ENCODE assay signal across 10 mouse cellular contexts in the genomic region with DNA sequence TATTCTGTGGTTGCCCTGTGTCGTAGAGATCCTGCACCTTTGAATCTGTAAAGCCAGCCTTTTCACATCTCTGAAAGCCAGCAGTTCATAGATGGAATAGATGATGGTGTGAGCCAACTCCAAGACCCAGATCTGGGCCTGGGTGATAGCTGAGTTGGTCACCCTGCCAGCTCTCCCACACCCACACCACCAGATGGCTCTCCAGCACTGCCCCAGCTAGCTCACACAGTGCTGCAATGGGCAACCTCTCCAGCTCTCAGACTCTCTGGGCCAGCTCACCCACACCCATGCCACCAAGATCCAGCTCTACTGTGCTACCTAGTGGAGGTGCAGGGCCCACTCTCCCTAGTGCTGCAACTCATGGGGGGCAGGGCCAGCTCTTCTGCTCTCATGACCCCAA. TPM values are rescaled to one million over a fixed set of nuclear protein-coding genes. Genes with fewer than 3 reads are reported as not detected.
A peak's percentile ranks its signal among the peaks of the same experiment; 100 is the strongest.
DNase-seq lines count a peak whose midpoint lies in the region; ATAC-seq lines count a peak whose summit lies in the region.
"Had no signal": no experiment of that assay in that cellular context is flagged by ENCODE, and none has a peak within 500 bp of the region (broad histone marks: within the 10 kb centered on the region; RNA-seq: fewer than 3 reads in every experiment).

No protein-coding gene starts in this region.

- no peak overlapping the region for H3K9ac ChIP-seq in liver, embryonic 11.5 days (ENCODE audit: low read depth, low read length)
- H3K9ac ChIP-seq: midbrain, embryonic 15.5 days had no signal

- no peaks in the 10 kb centered on the region for H3K36me3 ChIP-seq in liver, embryonic 11.5 days (ENCODE audit: control insufficient read depth, insufficient read depth, low read length)
- H3K36me3 ChIP-seq: midbrain, embryonic 15.5 days had no signal

- H3K4me2 ChIP-seq in liver, embryonic 11.5 days: no peak overlapping the region
- H3K4me2 ChIP-seq: midbrain, embryonic 15.5 days had no signal

- H3K27ac ChIP-seq in liver, embryonic 11.5 days (ENCODE audit: low read depth, low read length): no peak overlapping the region
- H3K27ac ChIP-seq: midbrain, embryonic 15.5 days had no signal

- ATAC-seq in frontal cortex, adult (ENCODE audit: low TSS enrichment): peak; percentile 39; the same call in 1 of the 2 replicates
- ATAC-seq in liver, embryonic 11.5 days (replicated peaks; ENCODE audit: low FRiP score): no peak
- ATAC-seq: midbrain, embryonic 15.5 days had no signal

- H3K27me3 ChIP-seq in liver, embryonic 11.5 days (replicated peaks; ENCODE audit: control insufficient read depth, insufficient read depth, low read length): peaks cover 2% of the 10 kb centered on the region; the same call in 1 of the 2 replicates
- H3K27me3 ChIP-seq: midbrain, embryonic 15.5 days had no signal

- DNase-seq in frontal cortex, postnatal 36 days (ENCODE audit: low spot score in 2 of 2): no peak
- peak; percentile 15 for DNase-seq in liver
- DNase-seq in liver, embryonic 11.5 days (ENCODE audit: low spot score): no peak
- peak; percentile 80 for DNase-seq in cerebellum, adult 11-12 months
- peak; percentile 23 for DNase-seq in right cerebral cortex, postnatal 14 days
- no peak for DNase-seq in adipocyte (ENCODE audit: low spot score)
- no peak for DNase-seq in T-cell, adult 2 months (ENCODE audit: low spot score)

- WGBS in liver, embryonic 11.5 days: 58% methylated on average over 1 of the region's 1 CpGs

- no peaks in the 10 kb centered on the region for H3K9me3 ChIP-seq in liver, embryonic 11.5 days (ENCODE audit: control insufficient read depth, low read length)
- H3K9me3 ChIP-seq: midbrain, embryonic 15.5 days had no signal

- H3K4me3 ChIP-seq in liver, embryonic 11.5 days (ENCODE audit: low read depth, low read length): no peak overlapping the region
- H3K4me3 ChIP-seq: erythroblast, embryonic 14.5 days; midbrain, embryonic 15.5 days had no signal

- 0 out of 2 replicates have a peak, but pooled peaks cover 4% of the 10 kb centered on the region for H3K4me1 ChIP-seq in liver, embryonic 11.5 days (replicated peaks; ENCODE audit: control insufficient read depth, insufficient read depth, low read length)

RNA-seq across cellular contexts. Expression of gene Sergef, which starts 3.6 kb away (rescaled TPM):
- polyA plus RNA-seq in liver, embryonic 11.5 days (2014; fragmentation: Nextera tagmentation; extraction: Ambion mirVana): 13.2 and 15.7 TPM in 2 replicates

RNA-seq across cellular contexts. Expression of gene Tph1, which starts 29.2 kb away (rescaled TPM):
- 0.11 and 0.30 TPM in 2 replicates for polyA plus RNA-seq in liver, embryonic 11.5 days (2014; fragmentation: Nextera tagmentation; extraction: Ambion mirVana)
- polyA plus RNA-seq: erythroblast, embryonic 14.5 days had no signal

Comparison
In these comparisons a context has a peak if more than half of its experiments do, and no peak if none do; other contexts are left out.
1. DNase-seq: peak in liver (single experiment), cerebellum, adult 11-12 months (single experiment) and right cerebral cortex, postnatal 14 days (single experiment); none in frontal cortex, postnatal 36 days (0 of 2), liver, embryonic 11.5 days (single experiment), adipocyte (single experiment) and T-cell, adult 2 months (single experiment).